Mouse (Mus musculus) testis, postnatal 10 days (tissue): ENCODE results near the gene Dnttip2.

ENCODE experiments used
- DNase-seq: peaks from one replicate; pipeline ENCODE4 v3.0.0; 2021; ENCODE audit warnings: low spot score

Gene Dnttip2

GRCm38 (mm10) chr3:122290696-122291095, 16.5 kb downstream of the Dnttip2 start:
- DNase-seq = no peak

GRCm38 (mm10) chr3:122291828-122292227, 17.6 kb downstream of the Dnttip2 start:
- DNase-seq = peak; percentile 59

- peak; percentile 95 for DNase-seq
These were observed 18.4 kb downstream of the Dnttip2 start for GRCm38 (mm10) chr3:122292300-122293222.

DNA sequence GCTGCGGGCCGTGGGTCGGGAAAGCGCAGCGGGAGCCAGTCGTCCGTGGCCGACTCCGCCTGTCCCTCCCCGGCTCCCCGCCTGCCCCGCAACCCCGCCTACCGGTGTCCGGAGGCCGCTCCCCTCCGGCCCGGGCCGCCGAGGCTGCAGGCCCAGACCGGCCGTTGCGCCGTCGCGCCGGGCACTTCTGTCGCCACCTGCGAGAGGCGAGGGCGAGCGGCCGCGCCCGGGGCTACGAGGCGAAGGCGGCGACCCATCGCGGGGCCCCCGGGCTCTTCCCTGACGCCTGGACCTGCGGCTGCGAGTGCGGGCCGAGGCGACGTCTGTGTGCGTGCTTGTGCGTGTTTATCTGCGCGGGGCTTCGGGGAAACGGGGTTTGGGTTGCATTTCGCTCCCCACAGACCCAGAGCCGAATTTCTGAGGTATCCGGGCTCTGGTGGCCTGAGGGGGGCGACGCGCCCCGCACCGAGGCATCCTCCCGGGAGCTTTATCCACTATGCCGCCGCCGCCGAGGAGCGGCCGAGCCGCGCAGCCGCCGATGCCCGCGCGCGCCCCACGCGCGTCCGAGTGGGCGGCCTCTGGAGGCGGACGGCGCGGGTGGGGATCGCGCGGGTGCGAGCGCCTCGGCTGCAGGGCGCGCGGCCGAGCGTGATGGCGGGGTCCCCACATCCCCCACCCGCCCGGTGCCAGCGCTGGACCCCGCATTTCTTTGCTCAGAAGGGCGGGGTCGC, 19.2 kb downstream of the Dnttip2 start:
- DNase-seq = peak; percentile 86

GRCm38 (mm10) chr3:122293954-122294850, 20.0 kb downstream of the Dnttip2 start, which contains the start of gene Bcar3:
TSS of gene Bcar3 (plus strand) at chr3:122294136.
- peak; percentile 93 for DNase-seq

DNA sequence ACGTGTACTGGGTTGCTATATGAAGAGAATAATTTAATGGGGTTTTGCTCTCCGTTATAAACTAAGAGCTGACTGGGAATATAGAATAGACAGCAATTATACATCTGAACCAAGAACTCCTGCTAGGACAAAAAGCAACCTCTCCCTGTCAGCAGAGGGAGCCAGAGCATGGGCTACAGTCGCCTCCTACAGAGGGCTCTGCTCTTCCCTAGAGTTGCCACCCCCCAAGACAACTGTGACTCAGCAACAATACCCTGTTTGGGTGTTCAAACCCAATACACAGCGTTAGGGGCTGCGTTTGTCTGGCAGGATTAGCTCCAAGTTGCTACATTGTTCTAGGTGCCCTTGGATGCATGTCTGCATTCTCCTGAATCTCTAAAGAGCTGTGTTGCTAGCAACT, 21.3 kb downstream of the Dnttip2 start:
- DNase-seq = peak; percentile 72

GRCm38 (mm10) chr3:122296979-122297378, 22.8 kb downstream of the Dnttip2 start:
- DNase-seq = peak; percentile 49

DNA sequence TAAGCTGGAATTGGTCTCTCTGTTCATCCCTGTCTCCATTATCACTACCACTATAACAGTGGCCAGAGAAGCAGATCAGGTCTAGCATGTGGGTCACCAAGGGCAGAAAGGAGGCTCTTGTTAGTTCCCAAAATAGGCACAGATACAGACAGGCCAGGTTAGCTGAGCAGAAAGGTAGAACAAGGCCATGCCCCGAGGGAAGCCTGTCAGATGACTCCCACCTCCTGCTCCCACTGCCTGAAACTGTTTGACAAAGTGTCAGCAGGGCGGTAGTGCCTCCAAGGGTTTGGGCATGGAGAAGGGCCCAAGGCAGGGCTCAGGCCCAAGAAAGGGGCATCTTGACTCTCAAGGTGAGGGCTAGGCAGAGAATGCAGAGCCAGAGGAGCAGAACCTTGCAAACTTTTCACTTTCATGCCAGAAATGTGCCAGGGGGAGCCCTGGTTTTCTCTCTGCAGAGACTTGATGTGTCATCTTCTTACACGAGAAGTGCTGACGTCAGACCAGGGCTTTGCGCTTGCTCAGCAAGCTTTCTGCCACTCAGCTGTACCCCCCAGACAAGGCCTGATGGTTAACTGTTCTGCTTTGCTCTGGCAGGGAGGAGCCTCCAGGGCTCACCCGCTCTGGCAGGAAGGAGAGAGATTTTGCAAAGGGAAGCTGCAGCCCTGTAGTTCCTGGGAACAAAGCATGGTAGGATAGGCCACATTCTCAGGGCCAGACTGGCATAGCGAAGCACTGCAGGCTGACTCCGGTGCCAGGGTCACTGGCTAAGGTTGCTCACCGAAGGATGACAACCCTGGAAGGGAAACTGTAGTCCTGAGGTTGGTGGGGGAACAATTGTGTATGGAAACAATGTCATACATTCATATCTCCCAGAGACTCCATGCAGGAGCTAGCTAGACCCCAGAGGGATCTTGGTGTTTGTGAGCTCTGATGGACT, 27.1 kb downstream of the Dnttip2 start:
- DNase-seq = peak; percentile 47

DNA sequence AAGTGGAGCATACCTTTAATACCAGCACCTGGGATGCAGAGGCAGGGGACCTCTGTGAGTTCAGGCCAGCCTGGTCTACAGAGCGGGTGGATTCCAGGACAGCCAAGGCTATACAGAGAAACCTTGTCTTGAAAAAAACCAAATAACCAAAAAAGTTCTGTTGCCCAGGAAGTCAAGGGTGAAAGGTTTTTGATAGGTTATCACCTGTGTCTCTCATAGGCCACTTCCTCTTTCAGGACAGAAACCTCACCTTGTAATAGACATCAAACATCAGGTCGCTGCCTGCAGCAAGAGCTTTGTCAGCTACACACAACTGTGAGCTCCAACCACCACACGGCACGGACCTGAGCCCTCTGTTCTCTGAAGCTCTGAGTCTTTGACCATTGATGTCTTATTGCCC, 30.4 kb downstream of the Dnttip2 start:
- DNase-seq = no peak

DNA sequence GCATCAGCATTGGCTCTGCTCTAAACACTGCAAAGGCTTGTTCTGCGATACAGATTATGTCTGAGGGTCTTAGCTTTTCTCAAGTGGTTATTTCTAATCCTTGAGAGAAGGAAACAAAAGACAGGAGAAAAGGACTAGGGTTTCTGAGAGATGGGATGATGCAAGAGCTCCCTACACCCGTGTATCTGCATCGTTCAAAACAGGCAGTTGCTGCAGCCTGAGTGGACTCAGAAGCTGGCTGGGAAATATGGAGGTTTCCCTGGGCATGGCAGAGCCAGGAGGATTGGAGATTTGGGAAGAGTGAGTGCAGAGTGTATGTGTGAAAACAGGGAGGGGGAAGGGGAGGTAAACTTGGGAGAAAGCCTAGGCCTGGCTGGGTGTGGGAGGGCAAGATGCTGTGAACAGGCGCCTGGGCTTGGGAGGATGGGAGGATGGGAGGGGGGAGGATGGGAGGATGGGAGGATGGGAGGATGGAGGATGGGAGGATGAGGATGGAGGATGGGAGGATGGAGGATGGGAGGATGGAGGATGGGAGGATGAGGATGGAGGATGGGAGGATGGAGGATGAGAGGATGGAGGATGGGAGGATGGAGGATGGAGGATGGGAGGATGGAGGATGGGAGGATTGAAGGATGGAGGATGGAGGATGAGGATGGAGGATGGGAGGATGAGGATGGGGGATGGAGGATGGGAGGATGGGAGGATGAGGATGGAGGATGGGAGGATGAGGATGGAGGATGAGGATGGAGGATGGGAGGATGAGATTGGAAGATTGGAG, 33.9 kb downstream of the Dnttip2 start:
- no peak for DNase-seq

DNA sequence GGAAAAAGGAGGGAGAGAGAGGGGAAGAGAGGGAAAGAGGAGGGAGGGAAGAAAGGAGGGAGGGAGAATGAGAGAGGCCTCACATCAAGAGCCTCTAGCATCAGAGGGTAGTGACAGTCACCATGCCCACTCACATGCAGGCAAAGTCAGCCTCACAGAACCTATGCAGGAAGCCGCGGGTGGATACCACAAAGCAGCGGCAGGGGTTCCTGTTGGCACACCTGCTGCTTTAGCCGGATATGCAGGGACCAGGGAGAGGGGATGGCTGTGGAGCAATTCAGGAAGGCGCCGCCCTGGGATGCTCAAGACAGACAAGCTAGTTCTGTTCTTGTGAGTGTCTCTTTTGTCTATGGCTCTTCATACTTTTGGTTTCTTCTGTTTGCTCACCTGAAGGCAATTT, 34.8 kb downstream of the Dnttip2 start:
- no peak for DNase-seq

DNA sequence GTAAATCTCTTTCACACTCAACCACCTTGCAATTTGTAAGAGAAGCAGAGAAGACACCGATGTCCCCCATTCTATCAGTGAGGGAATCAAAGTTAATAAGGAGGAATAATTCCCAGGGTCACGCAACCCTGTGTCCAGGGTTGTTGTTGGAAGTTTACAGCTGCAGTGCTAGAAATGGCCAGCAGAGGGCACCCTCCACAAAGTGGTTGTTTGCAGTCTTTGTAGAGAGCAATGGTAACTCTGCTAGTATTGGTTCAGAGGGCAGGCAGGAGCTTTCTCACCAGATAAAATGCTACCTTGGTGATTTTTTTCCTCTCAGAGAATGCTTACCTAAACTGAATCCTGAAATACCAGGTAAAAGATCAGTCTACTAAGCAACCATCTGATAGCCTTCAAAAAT, 37.9 kb downstream of the Dnttip2 start:
- DNase-seq = peak; percentile 95

- DNase-seq = no peak
These were observed 38.9 kb downstream of the Dnttip2 start for GRCm38 (mm10) chr3:122312936-122313629.

- no peak for DNase-seq
These were observed 39.7 kb downstream of the Dnttip2 start for GRCm38 (mm10) chr3:122313936-122314335.

DNA sequence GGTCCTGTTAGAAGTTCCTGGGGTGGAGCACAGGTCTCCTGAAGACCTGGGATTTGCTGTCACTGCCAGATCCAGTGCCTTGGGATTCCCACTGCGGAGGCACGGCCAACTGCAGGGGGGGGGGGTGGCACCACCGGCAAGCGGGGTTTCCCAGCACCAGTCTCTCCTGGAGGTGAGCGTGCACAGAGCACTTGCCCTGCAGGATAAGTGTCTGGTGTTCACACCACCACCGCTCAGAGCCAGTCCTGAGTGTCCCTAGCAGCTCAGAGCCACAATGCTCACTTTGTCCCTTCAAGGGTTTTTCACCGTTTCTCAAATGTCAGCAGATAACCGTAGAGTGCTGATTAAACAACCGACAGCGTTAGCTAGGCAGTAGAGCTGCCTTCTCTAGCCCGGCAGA, 42.4 kb downstream of the Dnttip2 start:
- no peak for DNase-seq

DNA sequence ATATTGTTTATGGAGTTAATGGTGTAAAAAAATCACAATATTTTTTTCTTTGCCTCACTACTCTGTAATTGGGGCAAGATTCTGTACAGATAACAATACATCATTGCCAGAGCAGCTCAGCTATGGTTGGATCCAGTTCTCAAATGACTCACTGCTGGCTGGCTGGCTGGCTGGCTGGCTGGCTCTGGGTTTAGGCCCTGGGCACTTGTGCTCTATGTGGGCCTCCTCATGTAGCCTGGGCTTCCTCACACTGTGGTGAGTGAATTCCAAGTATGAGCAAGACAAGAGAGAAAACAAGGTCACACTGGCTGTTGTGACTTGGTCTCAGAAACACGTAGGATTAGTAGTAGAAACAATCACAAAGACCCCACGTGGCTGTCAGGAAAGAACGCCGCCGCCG, 43.2 kb downstream of the Dnttip2 start:
- DNase-seq = no peak

DNA sequence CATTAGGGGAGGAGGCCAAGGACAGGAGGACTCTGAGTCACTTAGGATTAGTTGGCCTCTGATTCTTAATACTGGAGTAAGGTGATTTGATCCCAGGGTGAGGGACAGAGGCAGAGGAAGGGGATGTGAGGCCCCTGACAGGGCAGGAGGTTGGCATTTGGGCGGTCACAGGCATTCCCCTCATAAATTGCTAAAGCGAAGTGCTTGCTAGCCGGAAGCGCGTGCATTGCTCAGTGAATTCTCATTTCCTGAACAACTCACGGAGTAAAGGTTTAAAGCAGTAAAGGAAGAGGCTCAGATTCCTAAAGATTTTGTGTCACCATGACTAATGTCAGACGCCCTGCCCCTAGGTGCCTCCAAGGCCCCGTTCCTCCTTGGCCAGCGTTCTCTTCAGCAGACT, 48.0 kb downstream of the Dnttip2 start:
- no peak for DNase-seq

DNA sequence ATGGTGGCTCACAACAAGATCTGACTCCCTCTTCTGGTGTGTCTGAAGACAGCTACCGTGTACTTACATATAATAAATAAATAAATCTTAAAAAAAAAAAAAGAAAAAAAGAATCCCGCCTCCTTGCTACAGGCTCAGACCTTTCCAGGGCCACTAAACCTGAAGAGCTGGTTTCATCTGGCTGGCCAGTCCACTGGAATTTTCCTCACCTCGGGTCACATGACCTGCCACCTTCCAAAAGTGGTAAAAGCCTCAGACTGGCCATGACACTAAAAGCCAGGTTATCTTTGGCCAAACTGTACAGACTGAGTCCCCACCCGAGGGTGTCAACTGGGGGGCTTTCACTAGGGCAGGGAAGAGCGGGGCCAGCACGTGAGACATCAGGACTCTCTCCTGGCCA, 49.7 kb downstream of the Dnttip2 start:
- no peak for DNase-seq

GRCm38 (mm10) chr3:122324528-122324927, 50.3 kb downstream of the Dnttip2 start:
- no peak for DNase-seq

GRCm38 (mm10) chr3:122330484-122330883, 56.3 kb downstream of the Dnttip2 start:
- DNase-seq = no peak
